Comparison of ENCODE assay signal across 8 mouse cellular contexts in genomic region chr15:101977043-101977726, GRCm38 (mm10). TPM values are rescaled to one million over a fixed set of nuclear protein-coding genes. Genes with fewer than 3 reads are reported as not detected.
DNase-seq lines count a peak whose midpoint lies in the region; ATAC-seq and TF ChIP-seq lines count a peak whose summit lies in the region.

No protein-coding gene starts in this region.

- 3% methylated on average over 35 of the region's 39 CpGs for WGBS in forebrain, embryonic 16.5 days
- 2% methylated on average over 37 of the region's 39 CpGs for WGBS in lung, adult 2 months
- 3% methylated on average over 39 of the region's 39 CpGs for WGBS in neural tube, embryonic 15.5 days

- no peaks in the 10 kb centered on the region for H3K9me3 ChIP-seq in ES-Bruce4 (replicated peaks; ENCODE audit: control insufficient read depth, insufficient read depth, low read length, poor library complexity, severe bottlenecking)
- no peaks in the 10 kb centered on the region for H3K9me3 ChIP-seq in forebrain, embryonic 16.5 days (ENCODE audit: control insufficient read depth, low read length)
- H3K9me3 ChIP-seq in neural tube, embryonic 15.5 days (replicated peaks) = no peaks in the 10 kb centered on the region

- H3K36me3 ChIP-seq in ES-Bruce4 (ENCODE audit: control insufficient read depth, insufficient read depth, low read length, poor library complexity, severe bottlenecking) = no peaks in the 10 kb centered on the region
- no peaks in the 10 kb centered on the region for H3K36me3 ChIP-seq in forebrain, embryonic 16.5 days (ENCODE audit: control insufficient read depth, insufficient read depth)
- no peaks in the 10 kb centered on the region for H3K36me3 ChIP-seq in neural tube, embryonic 15.5 days

- H3K9ac ChIP-seq in ES-Bruce4 (ENCODE audit: low read depth, poor library complexity, severe bottlenecking) = peak overlapping the region; percentile 51
- H3K9ac ChIP-seq in forebrain, embryonic 16.5 days (replicated peaks; ENCODE audit: low read depth, low read length) = peak overlapping the region; percentile 60
- H3K9ac ChIP-seq in neural tube, embryonic 15.5 days (replicated peaks) = peak overlapping the region; percentile 54

- peaks cover 7% of the 10 kb centered on the region for H3K4me1 ChIP-seq in ES-Bruce4 (ENCODE audit: control insufficient read depth, insufficient read depth, low read length)
- H3K4me1 ChIP-seq in forebrain, embryonic 16.5 days (replicated peaks; ENCODE audit: control insufficient read depth, insufficient read depth, low read length) = peaks cover 10% of the 10 kb centered on the region
- H3K4me1 ChIP-seq in lung, adult 2 months (ENCODE audit: control insufficient read depth, insufficient read depth, low read length) = peaks cover 16% of the 10 kb centered on the region
- peaks cover 28% of the 10 kb centered on the region for H3K4me1 ChIP-seq in neural tube, embryonic 15.5 days

- DNase-seq in c-Kit-positive CD71-positive TER-119-positive erythroid progenitor cells, embryonic 14.5 days (ENCODE audit: low spot score) = peak; percentile 87
- DNase-seq in heart, postnatal 36 days = peak; percentile 92 to 93
- peak; percentile 58 to 76 for DNase-seq in layer of hippocampus, adult 2 months (ENCODE audit: low spot score in 2 of 2)
- DNase-seq in lung, adult 2 months = peak; percentile 92
- peak; percentile 78 for DNase-seq in testis, postnatal 14 days (ENCODE audit: low spot score)

- H3K27me3 ChIP-seq in ES-Bruce4 (ENCODE audit: control insufficient read depth, insufficient read depth, low read length, poor library complexity, severe bottlenecking) = no peaks in the 10 kb centered on the region
- H3K27me3 ChIP-seq in forebrain, embryonic 16.5 days (replicated peaks; ENCODE audit: control insufficient read depth, insufficient read depth, low read length) = no peaks in the 10 kb centered on the region
- H3K27me3 ChIP-seq in neural tube, embryonic 15.5 days (replicated peaks) = peaks cover 4% of the 10 kb centered on the region; the same call in 1 of the 2 replicates

- TF ChIP-seq CTCF in ES-Bruce4 (IDR thresholded peaks at IDR 0.05; ENCODE audit: low read depth, low read length) = no peak
- peak; percentile 43; the same call in 1 of the 2 replicates for TF ChIP-seq CTCF in layer of hippocampus, adult 2 months (conservative IDR thresholded peaks at IDR 0.05)
- TF ChIP-seq CTCF in lung, adult 2 months (IDR thresholded peaks at IDR 0.05; ENCODE audit: insufficient read depth, low read length) = no peak

- intact Hi-C loops in heart, postnatal 36 days (cut with DNase I) = no loop called here

- H3K27ac ChIP-seq in ES-Bruce4 (ENCODE audit: insufficient read depth, low read length) = no peak overlapping the region
- no peak overlapping the region for H3K27ac ChIP-seq in forebrain, embryonic 16.5 days (ENCODE audit: low read length)
- peak overlapping the region; percentile 84 for H3K27ac ChIP-seq in layer of hippocampus, adult 2 months
- H3K27ac ChIP-seq in neural tube, embryonic 15.5 days (replicated peaks) = peak overlapping the region; percentile 54; the same call in 1 of the 2 replicates

- TF ChIP-seq EP300 in ES-Bruce4 (IDR thresholded peaks at IDR 0.05; ENCODE audit: insufficient read depth, low read depth, low read length) = no peak

- peak overlapping the region; percentile 33 for H3K4me3 ChIP-seq in ES-Bruce4 (ENCODE audit: low read depth, low read length)
- peak overlapping the region; percentile 44 for H3K4me3 ChIP-seq in forebrain, embryonic 16.5 days (replicated peaks; ENCODE audit: low read length)
- H3K4me3 ChIP-seq in layer of hippocampus, adult 2 months = peak overlapping the region; percentile 47
- peak overlapping the region; percentile 7 for H3K4me3 ChIP-seq in lung, adult 2 months (replicated peaks; ENCODE audit: extremely low read depth, low read depth, low read length)
- H3K4me3 ChIP-seq in neural tube, embryonic 15.5 days (replicated peaks) = peak overlapping the region; percentile 41

- H3K4me2 ChIP-seq in forebrain, embryonic 16.5 days (ENCODE audit: low read length) = peak overlapping the region; percentile 84
- H3K4me2 ChIP-seq in neural tube, embryonic 15.5 days = peak overlapping the region; percentile 92

- no peak for TF ChIP-seq POLR2A in ES-Bruce4 (IDR thresholded peaks at IDR 0.05; ENCODE audit: insufficient read depth, low read length)
- TF ChIP-seq POLR2A in lung, adult 2 months (IDR thresholded peaks at IDR 0.05; ENCODE audit: borderline replicate concordance, extremely low read depth, low read depth, low read length) = no peak

- ATAC-seq in forebrain, embryonic 16.5 days = peak; percentile 73
- ATAC-seq in neural tube, embryonic 15.5 days (ENCODE audit: low FRiP score) = peak; percentile 62

RNA-seq across cellular contexts. Expression of gene Krt78, which starts 23.1 kb away (rescaled TPM):
- polyA plus RNA-seq in ES-Bruce4 (2011; ENCODE audit: insufficient read depth, insufficient read length, low read depth, missing spikeins) = not detected in 2 replicates
- polyA plus RNA-seq in forebrain, embryonic 16.5 days (2015; fragmentation: Nextera tagmentation; extraction: Ambion mirVana) = not detected in 2 replicates
- total RNA-seq in heart, postnatal 36 days (2021) = not detected
- total RNA-seq in layer of hippocampus, adult 2 months (2021) = not detected
- polyA plus RNA-seq in lung, adult 2 months (2012; rRNA removed) = 0.05 and 32.9 TPM in 2 replicates
- polyA plus RNA-seq in neural tube, embryonic 15.5 days (2015; fragmentation: Nextera tagmentation; extraction: Ambion mirVana) = 0.05 TPM in 2 replicates

RNA-seq across cellular contexts. Expression of gene Krt8, which starts 27.1 kb away (rescaled TPM):
- polyA plus RNA-seq in ES-Bruce4 (2011; ENCODE audit: insufficient read depth, insufficient read length, low read depth, missing spikeins) = 306 and 318 TPM in 2 replicates
- 2.4 and 3.7 TPM in 2 replicates for polyA plus RNA-seq in forebrain, embryonic 16.5 days (2015; fragmentation: Nextera tagmentation; extraction: Ambion mirVana)
- 1 to 10 TPM; 1.4 to 2.5 TPM for total RNA-seq in heart, postnatal 36 days (2021)
- under 1 TPM in 1 of 2 experiments, not detected in 1; 0.26 TPM for total RNA-seq in layer of hippocampus, adult 2 months (2021)
- polyA plus RNA-seq in lung, adult 2 months (2012; rRNA removed) = 128 and 147 TPM in 2 replicates
- 2.2 and 297 TPM in 2 replicates for polyA plus RNA-seq in neural tube, embryonic 15.5 days (2015; fragmentation: Nextera tagmentation; extraction: Ambion mirVana)

RNA-seq across cellular contexts. Expression of gene Krt79, which starts 37.1 kb away (rescaled TPM):
- polyA plus RNA-seq in ES-Bruce4 (2011; ENCODE audit: insufficient read depth, insufficient read length, low read depth, missing spikeins) = not detected in 2 replicates
- polyA plus RNA-seq in forebrain, embryonic 16.5 days (2015; fragmentation: Nextera tagmentation; extraction: Ambion mirVana) = 0.15 and 0.38 TPM in 2 replicates
- total RNA-seq in heart, postnatal 36 days (2021) = not detected
- not detected for total RNA-seq in layer of hippocampus, adult 2 months (2021)
- 24.6 and 32.7 TPM in 2 replicates for polyA plus RNA-seq in lung, adult 2 months (2012; rRNA removed)
- polyA plus RNA-seq in neural tube, embryonic 15.5 days (2015; fragmentation: Nextera tagmentation; extraction: Ambion mirVana) = 0.23 and 0.27 TPM in 2 replicates

RNA-seq across cellular contexts. Expression of gene Krt18, which starts 50.8 kb away (rescaled TPM):
- polyA plus RNA-seq in ES-Bruce4 (2011; ENCODE audit: insufficient read depth, insufficient read length, low read depth, missing spikeins) = 334 and 349 TPM in 2 replicates
- 4.4 TPM in 2 replicates for polyA plus RNA-seq in forebrain, embryonic 16.5 days (2015; fragmentation: Nextera tagmentation; extraction: Ambion mirVana)
- 1 to 10 TPM; 2.5 to 5.1 TPM for total RNA-seq in heart, postnatal 36 days (2021)
- under 1 TPM; 0.32 to 0.67 TPM for total RNA-seq in layer of hippocampus, adult 2 months (2021)
- 62.6 and 63.8 TPM in 2 replicates for polyA plus RNA-seq in lung, adult 2 months (2012; rRNA removed)
- polyA plus RNA-seq in neural tube, embryonic 15.5 days (2015; fragmentation: Nextera tagmentation; extraction: Ambion mirVana) = 1.9 and 300 TPM in 2 replicates

RNA-seq across cellular contexts. Expression of gene Krt4, which starts 52.6 kb away (rescaled TPM):
- not detected in 2 replicates for polyA plus RNA-seq in ES-Bruce4 (2011; ENCODE audit: insufficient read depth, insufficient read length, low read depth, missing spikeins)
- polyA plus RNA-seq in forebrain, embryonic 16.5 days (2015; fragmentation: Nextera tagmentation; extraction: Ambion mirVana) = 0.55 TPM in 1 of 2 replicates, not detected in the other
- total RNA-seq in heart, postnatal 36 days (2021) = not detected
- total RNA-seq in layer of hippocampus, adult 2 months (2021) = not detected
- 0.25 and 1,733 TPM in 2 replicates for polyA plus RNA-seq in lung, adult 2 months (2012; rRNA removed)
- 2.8 and 3.4 TPM in 2 replicates for polyA plus RNA-seq in neural tube, embryonic 15.5 days (2015; fragmentation: Nextera tagmentation; extraction: Ambion mirVana)

Comparison
In these comparisons a context has a peak if more than half of its experiments do, and no peak if none do; other contexts are left out.
1. H3K27ac ChIP-seq: peak in layer of hippocampus, adult 2 months (single experiment) and neural tube, embryonic 15.5 days (single experiment); none in ES-Bruce4 (single experiment) and forebrain, embryonic 16.5 days (single experiment).
2. RNA of gene Krt79, which starts 37.1 kb away (polyA plus RNA-seq): 24.6 to 32.7 TPM in lung, adult 2 months; 0.15 to 0.38 TPM in forebrain, embryonic 16.5 days, 0.23 to 0.27 TPM in neural tube, embryonic 15.5 days and not detected in ES-Bruce4; every median in the first group is over 10 times any median in the second.
3. Peak in every context shown above with its lines, with median percentiles within 50 percentile points of each other: H3K4me3 ChIP-seq, H3K9ac ChIP-seq and DNase-seq.